Mouse (Mus musculus): ENCODE measurements at regions not wholly inside any gene's neighbourhood (a gene's known extent, or its start where the extent isn't known, plus 50 kb on each side); places are given as distances from the start of the nearest gene placed in this dataset.

GRCm38 (mm10) chr9:46389741-46390140 lies 70.0 kb upstream of the 4931429L15Rik start:
- TF ChIP-seq CTCF (IDR thresholded peaks at IDR 0.05; ENCODE audit: control insufficient read depth, insufficient read depth, insufficient replicate concordance, low read depth, low read length) (no peak), POLR2A (IDR thresholded peaks at IDR 0.05; ENCODE audit: control insufficient read depth, low read depth, low read length) (no peak)

Data from testis, adult 2 months (tissue).